Comparison of ENCODE assay signal across 7 mouse cellular contexts in the genomic region with DNA sequence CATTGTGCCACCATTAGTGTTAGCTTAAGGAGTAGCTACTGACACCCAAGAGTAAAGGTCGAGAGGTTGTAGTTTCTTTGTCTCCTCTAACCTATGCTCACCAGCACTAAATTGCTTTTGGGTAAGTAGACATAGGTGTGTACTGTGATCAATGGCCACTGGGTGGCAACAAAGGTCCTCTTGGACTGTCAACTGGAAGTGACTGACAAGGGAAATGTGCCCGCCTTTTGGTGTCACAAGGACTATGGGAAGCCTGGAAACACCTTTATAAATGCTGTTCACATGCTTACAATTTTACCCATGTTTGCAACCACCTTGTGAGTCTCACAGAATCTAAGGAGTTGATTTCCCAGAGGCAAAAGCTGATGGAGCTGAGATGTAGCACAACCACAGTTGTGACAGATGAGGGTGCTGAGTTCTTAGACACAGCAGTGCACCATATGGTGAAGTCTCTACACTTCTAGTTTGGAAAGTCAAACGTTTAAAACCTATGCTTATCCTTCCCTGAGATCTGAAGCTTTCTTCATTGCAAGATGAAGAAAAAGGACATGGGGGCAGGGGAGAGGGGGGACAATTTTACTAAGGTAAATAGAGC.
A peak's percentile ranks its signal among the peaks of the same experiment; 100 is the strongest.
DNase-seq lines count a peak whose midpoint lies in the region; ATAC-seq and TF ChIP-seq lines count a peak whose summit lies in the region.

No protein-coding gene starts in this region.

- no peak overlapping the region for H3K4me3 ChIP-seq in neural tube, embryonic 13.5 days
- H3K4me3 ChIP-seq in neural tube, embryonic 15.5 days (replicated peaks) = no peak overlapping the region
- H3K4me3 ChIP-seq in bone marrow, adult 2 months (replicated peaks; ENCODE audit: control insufficient read depth, low read depth, low read length) = no peak overlapping the region
- H3K4me3 ChIP-seq in kidney, adult 2 months (ENCODE audit: insufficient read depth, low read depth, low read length) = no peak overlapping the region
- no peak overlapping the region for H3K4me3 ChIP-seq in stomach, postnatal 0 days (ENCODE audit: low read depth, low read length)

- peak; percentile 19; the same call in 1 of the 2 replicates for TF ChIP-seq CTCF in bone marrow, adult 2 months (IDR thresholded peaks at IDR 0.05; ENCODE audit: control insufficient read depth, insufficient read depth, low read length)
- TF ChIP-seq CTCF in kidney, adult 2 months (conservative IDR thresholded peaks at IDR 0.05; ENCODE audit: insufficient read depth, insufficient read length, low read depth, low read length) = peak; percentile 48
- TF ChIP-seq CTCF in stomach, postnatal 0 days (IDR thresholded peaks at IDR 0.05; ENCODE audit: low read depth) = peak; percentile 75

- TF ChIP-seq POLR2A in bone marrow, adult 2 months (IDR thresholded peaks at IDR 0.05; ENCODE audit: borderline replicate concordance, control insufficient read depth, low read depth, low read length) = no peak
- no peak for TF ChIP-seq POLR2A in kidney, adult 2 months (IDR thresholded peaks at IDR 0.05; ENCODE audit: low read depth, low read length)

- no peaks in the 10 kb centered on the region for H3K36me3 ChIP-seq in neural tube, embryonic 13.5 days
- H3K36me3 ChIP-seq in neural tube, embryonic 15.5 days = no peaks in the 10 kb centered on the region
- no peaks in the 10 kb centered on the region for H3K36me3 ChIP-seq in kidney, adult 2 months (ENCODE audit: control insufficient read depth, insufficient read depth, low read length)
- no peaks in the 10 kb centered on the region for H3K36me3 ChIP-seq in stomach, postnatal 0 days (ENCODE audit: control insufficient read depth, insufficient read depth, low read length)

- DNase-seq in kidney, adult 2 months = peak; percentile 63
- DNase-seq in lung, adult 18-20 months = peak; percentile 4 to 28
- peak; percentile 41 for DNase-seq in stomach, postnatal 0 days (ENCODE audit: low spot score)

- H3K4me1 ChIP-seq in neural tube, embryonic 13.5 days (replicated peaks) = peaks cover 35% of the 10 kb centered on the region
- peaks cover 21% of the 10 kb centered on the region for H3K4me1 ChIP-seq in neural tube, embryonic 15.5 days
- no peaks in the 10 kb centered on the region; the same call in 1 of the 2 replicates for H3K4me1 ChIP-seq in bone marrow, adult 2 months (ENCODE audit: control insufficient read depth, insufficient read depth, low read length)
- no peaks in the 10 kb centered on the region for H3K4me1 ChIP-seq in kidney, adult 2 months (ENCODE audit: control insufficient read depth, insufficient read depth, low read length)
- no peaks in the 10 kb centered on the region for H3K4me1 ChIP-seq in stomach, postnatal 0 days (replicated peaks; ENCODE audit: control insufficient read depth, insufficient read depth)

- H3K9me3 ChIP-seq in neural tube, embryonic 13.5 days = 0 out of 2 replicates have a peak, but pooled peaks cover 5% of the 10 kb centered on the region
- no peaks in the 10 kb centered on the region for H3K9me3 ChIP-seq in neural tube, embryonic 15.5 days (replicated peaks)
- no peaks in the 10 kb centered on the region for H3K9me3 ChIP-seq in stomach, postnatal 0 days (ENCODE audit: control insufficient read depth, low read length)

- 41% methylated on average over 3 of the region's 3 CpGs for WGBS in neural tube, embryonic 13.5 days
- WGBS in neural tube, embryonic 15.5 days = 36% methylated on average over 3 of the region's 3 CpGs
- WGBS in bone marrow, adult 2 months = 21% methylated on average over 3 of the region's 3 CpGs
- WGBS in kidney, adult 2 months = 26% methylated on average over 3 of the region's 3 CpGs
- WGBS in stomach, postnatal 0 days = 33% methylated on average over 3 of the region's 3 CpGs

- H3K9ac ChIP-seq in neural tube, embryonic 13.5 days = no peak overlapping the region
- H3K9ac ChIP-seq in neural tube, embryonic 15.5 days (replicated peaks) = no peak overlapping the region
- H3K9ac ChIP-seq in stomach, postnatal 0 days (ENCODE audit: low read length) = no peak overlapping the region

- no peaks in the 10 kb centered on the region for H3K27me3 ChIP-seq in neural tube, embryonic 13.5 days
- no peaks in the 10 kb centered on the region for H3K27me3 ChIP-seq in neural tube, embryonic 15.5 days (replicated peaks)
- no peaks in the 10 kb centered on the region for H3K27me3 ChIP-seq in kidney, adult 2 months (replicated peaks; ENCODE audit: control insufficient read depth, insufficient read depth, low read length)
- H3K27me3 ChIP-seq in stomach, postnatal 0 days (ENCODE audit: control insufficient read depth, insufficient read depth, low read length) = no peaks in the 10 kb centered on the region

- no peak for TF ChIP-seq EP300 in stomach, postnatal 0 days (optimal IDR thresholded peaks at IDR 0.05)

- no peak overlapping the region for H3K4me2 ChIP-seq in neural tube, embryonic 13.5 days
- H3K4me2 ChIP-seq in neural tube, embryonic 15.5 days = no peak overlapping the region
- no peak overlapping the region for H3K4me2 ChIP-seq in stomach, postnatal 0 days (replicated peaks; ENCODE audit: low read depth)

- ATAC-seq in neural tube, embryonic 13.5 days (ENCODE audit: low read depth) = 0 out of 2 replicates have a peak, but pooled peaks have one; percentile 38
- ATAC-seq in neural tube, embryonic 15.5 days (ENCODE audit: low FRiP score) = no peak
- ATAC-seq in erythroblast, adult 5-6 weeks (replicated peaks; ENCODE audit: low FRiP score, poor library complexity, severe bottlenecking) = peak; percentile 61
- ATAC-seq in stomach, postnatal 0 days (ENCODE audit: low FRiP score, low TSS enrichment) = no peak

- 0 out of 2 replicates have a peak overlapping the region, but pooled peaks have one; percentile 55 for H3K27ac ChIP-seq in neural tube, embryonic 13.5 days (replicated peaks)
- H3K27ac ChIP-seq in neural tube, embryonic 15.5 days (replicated peaks) = no peak overlapping the region
- H3K27ac ChIP-seq in bone marrow, adult 2 months (ENCODE audit: control insufficient read depth, insufficient read depth, low read depth, low read length, poor library complexity) = no peak overlapping the region
- no peak overlapping the region for H3K27ac ChIP-seq in kidney, adult 2 months (ENCODE audit: insufficient read depth, low read depth, low read length)
- H3K27ac ChIP-seq in stomach, postnatal 0 days (replicated peaks) = no peak overlapping the region

Comparison
In these comparisons a context has a peak if more than half of its experiments do, and no peak if none do; other contexts are left out.
1. ATAC-seq: peak in neural tube, embryonic 13.5 days (single experiment) and erythroblast, adult 5-6 weeks (single experiment); none in neural tube, embryonic 15.5 days (single experiment) and stomach, postnatal 0 days (single experiment).
2. CTCF ChIP-seq: peak in every context shown above with its lines; median percentile 75 in stomach, postnatal 0 days; 48 in kidney, adult 2 months; 19 in bone marrow, adult 2 months.
3. Peak in every context shown above with its lines, with median percentiles within 50 percentile points of each other: DNase-seq.